Mouse (Mus musculus): ENCODE data around the gene Tnip2.

Gene Tnip2

GRCm38 (mm10) chr5:34523958-34524485, 10.2 kb upstream of the Tnip2 start:
- DNase-seq, result peak; percentile 44 to 45

- peak in 1 of 2 experiments; percentile 23 for DNase-seq
These were observed 7.5 kb upstream of the Tnip2 start for GRCm38 (mm10) chr5:34521337-34521736.

- peak; percentile 61 to 66 for DNase-seq
These were observed 6.8 kb upstream of the Tnip2 start for GRCm38 (mm10) chr5:34520458-34521209.

- DNase-seq, result peak in 1 of 2 experiments; percentile 43
These were observed 5.7 kb upstream of the Tnip2 start for GRCm38 (mm10) chr5:34519389-34519910.

GRCm38 (mm10) chr5:34517913-34518312, 4.1 kb upstream of the Tnip2 start:
- DNase-seq, result peak; percentile 72 to 90

GRCm38 (mm10) chr5:34515096-34515495, 1.3 kb upstream of the Tnip2 start:
- DNase-seq, result no peak

- DNase-seq, result no peak
These were observed 401 bp upstream of the Tnip2 start for GRCm38 (mm10) chr5:34514218-34514566.

- no peak for DNase-seq
These were observed 1.3 kb downstream of the Tnip2 start for GRCm38 (mm10) chr5:34512486-34512885.

- no peak for DNase-seq
These were observed 11.0 kb downstream of the Tnip2 start for GRCm38 (mm10) chr5:34502821-34503220.

- no peak for DNase-seq
These were observed 11.4 kb downstream of the Tnip2 start for GRCm38 (mm10) chr5:34502411-34502810.

GRCm38 (mm10) chr5:34501588-34501987, 12.2 kb downstream of the Tnip2 start:
- DNase-seq, result no peak

- DNase-seq, result no peak
These were observed 12.9 kb downstream of the Tnip2 start for GRCm38 (mm10) chr5:34500886-34501285.

GRCm38 (mm10) chr5:34496745-34497144, 17.0 kb downstream of the Tnip2 start:
- DNase-seq, result no peak

GRCm38 (mm10) chr5:34489418-34489787, 24.4 kb downstream of the Tnip2 start:
- no peak for DNase-seq

GRCm38 (mm10) chr5:34488741-34489417, 24.9 kb downstream of the Tnip2 start:
- DNase-seq, result no peak

- no peak for DNase-seq
These were observed 26.3 kb downstream of the Tnip2 start for GRCm38 (mm10) chr5:34487320-34488090.

- no peak for DNase-seq
These were observed 28.1 kb downstream of the Tnip2 start for GRCm38 (mm10) chr5:34485731-34486130.

GRCm38 (mm10) chr5:34480926-34481325, 32.9 kb downstream of the Tnip2 start:
- DNase-seq, result no peak

GRCm38 (mm10) chr5:34468039-34468775, 45.6 kb downstream of the Tnip2 start:
- no peak for DNase-seq

GRCm38 (mm10) chr5:34466648-34467047, 47.1 kb downstream of the Tnip2 start:
- no peak for DNase-seq

- no peak for DNase-seq
These were observed 47.7 kb downstream of the Tnip2 start for GRCm38 (mm10) chr5:34466079-34466478.

GRCm38 (mm10) chr5:34461841-34462240, 52.0 kb downstream of the Tnip2 start:
- DNase-seq, result no peak

All from spleen, adult 18-20 months (tissue).